Mouse (Mus musculus) lung, embryonic 14.5 days (tissue): ENCODE results near the gene Awat2. TPM values are rescaled to one million over a fixed set of nuclear protein-coding genes. Genes with fewer than 3 reads are reported as not detected.

Experiments used
- ATAC-seq: fragments of 200-750 bp; cut with Nextera tagmentation; 2 replicates; pipeline ENCODE4 v1.8.0; 2017; ENCODE audit warnings: mild to moderate bottlenecking, moderate TSS enrichment, moderate library complexity; ENCODE audit not compliant: insufficient read depth
- DNase-seq: peaks from one replicate; pipeline ENCODE4 v3.0.0-alpha.2; 2015
- H3K27ac ChIP-seq: fragments of 300-500 bp; sonication (generic); 2 replicates; pipeline ENCODE4 v1.5.1; 2014; ENCODE audit warnings: low read depth, mild to moderate bottlenecking, moderate library complexity
- H3K27me3 ChIP-seq: fragments of 300-500 bp; sonication (generic); 2 replicates; pipeline ENCODE4 v1.6.1; 2014; ENCODE audit warnings: low read length, control low read depth; ENCODE audit not compliant: insufficient read depth
- H3K36me3 ChIP-seq: fragments of 300-500 bp; sonication (generic); 2 replicates; pipeline ENCODE4 v1.6.1; 2014; ENCODE audit warnings: control low read depth; ENCODE audit not compliant: insufficient read depth
- H3K4me1 ChIP-seq: fragments of 300-500 bp; sonication (generic); 2 replicates; pipeline ENCODE4 v1.6.1; 2014; ENCODE audit warnings: antibody characterized with exemption, control low read depth; ENCODE audit not compliant: insufficient read depth
- H3K4me2 ChIP-seq: fragments of 300-500 bp; sonication (generic); 2 replicates; pipeline ENCODE4 v1.6.1; 2014; ENCODE audit warnings: mild to moderate bottlenecking
- H3K4me3 ChIP-seq: fragments of 300-500 bp; sonication (generic); 2 replicates; pipeline ENCODE4 v1.5.1; 2014; ENCODE audit warnings: low read depth, low read length
- H3K9ac ChIP-seq: fragments of 300-500 bp; sonication (generic); 2 replicates; pipeline ENCODE4 v1.6.1; 2014
- H3K9me3 ChIP-seq: fragments of 300-500 bp; sonication (generic); 2 replicates; pipeline ENCODE4 v1.6.1; 2016; ENCODE audit warnings: low read depth, low read length, control low read depth
- CTCF ChIP-seq: IDR thresholded peaks from 2 replicates; pipeline ENCODE4 v1.5.1; 2016; ENCODE audit warnings: antibody characterized with exemption, low read depth
- WGBS: fragments of 180-500 bp; shearing (Covaris S2); extraction: QIAGEN DNeasy Blood & Tissue Kit; methylation state at CpG from one replicate; pipeline ENCODE4 v1.1.7; 2014; 5-methylcytosine and 5-hydroxymethylcytosine counted together
- polyA plus RNA-seq: library from polyadenylated mRNA; unstranded; fragments of >200 nt; fragmentation: Nextera tagmentation; extraction: Ambion mirVana; gene quantifications from 2 replicates; pipeline ENCODE4 v1.2.1, GENCODE M21; 2014

Gene Awat2
- polyA plus RNA-seq, 1 experiment from 2014 or later, result 0.62 TPM

DNA sequence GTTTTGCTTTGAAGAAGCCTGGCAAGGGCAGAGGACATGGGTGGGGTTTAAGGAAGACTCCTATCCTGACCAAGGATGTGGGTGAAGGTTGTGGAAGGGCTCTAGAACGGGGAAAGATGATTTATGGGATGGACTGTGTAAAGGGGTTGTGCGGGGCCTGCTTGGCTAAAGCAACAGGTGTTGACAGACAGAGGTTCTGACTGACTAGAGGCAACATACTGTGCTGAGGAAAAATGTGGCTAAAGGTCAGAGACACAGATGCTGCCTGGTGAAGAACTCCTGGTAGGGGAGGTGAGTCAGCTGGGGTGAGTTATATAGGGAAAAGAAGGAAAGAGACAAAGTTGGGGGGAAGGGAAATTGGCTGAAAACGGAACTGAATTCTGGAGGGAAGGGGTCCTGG, 10.2 kb downstream of the Awat2 start:
- Histone ChIP-seq H3K4me1 (no peaks in the 10 kb centered on the region), H3K9ac (no peak overlapping the region), H3K36me3 (no peaks in the 10 kb centered on the region), H3K27ac (no peak overlapping the region), H3K9me3 (no peaks in the 10 kb centered on the region), H3K4me2 (no peak overlapping the region), H3K4me3 (no peak overlapping the region), H3K27me3 (no peaks in the 10 kb centered on the region)
- 32% methylated on average over 3 of the region's 3 CpGs for WGBS
- no peak for DNase-seq
- TF ChIP-seq CTCF, result no peak
- no peak for ATAC-seq

DNA sequence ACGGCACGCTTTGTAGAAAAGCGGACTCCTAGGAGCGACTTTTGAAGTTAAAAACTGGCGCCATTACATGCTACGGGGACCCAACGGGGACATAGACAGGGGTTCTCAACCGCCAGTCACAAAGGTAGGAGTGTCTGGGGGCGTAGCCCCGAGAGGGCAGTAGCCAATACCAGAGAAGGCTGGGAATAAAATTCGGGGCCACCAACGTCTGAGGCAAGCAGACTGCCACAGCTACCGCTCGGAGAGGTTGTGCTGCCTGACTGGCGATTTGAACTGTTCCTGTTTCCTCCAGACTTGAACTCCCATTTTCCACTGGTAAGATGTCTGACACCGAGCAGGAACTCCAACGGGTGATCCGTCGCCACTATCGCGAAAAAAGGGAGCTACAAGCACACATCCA, 13.8 kb downstream of the Awat2 start, which contains the start of gene Otud6a:
TSS of gene Otud6a (plus strand) at position 321 of the 400 bp plus-strand sequence.
- TF ChIP-seq CTCF, result no peak
- WGBS, result 90% methylated on average over 21 of the region's 21 CpGs
- DNase-seq, result no peak
- H3K27ac ChIP-seq, result no peak within 1 kb of the TSS
- no peak within 1 kb of the TSS for H3K9ac ChIP-seq
- no peaks in the 10 kb centered on the region for H3K9me3 ChIP-seq
- no peak for ATAC-seq
- no peaks in the 10 kb centered on the region for H3K4me1 ChIP-seq
- no peak within 1 kb of the TSS for H3K4me2 ChIP-seq
- H3K4me3 ChIP-seq, result no peak within 1 kb of the TSS
- no peaks in the 10 kb centered on the region for H3K36me3 ChIP-seq
- no peaks in the 10 kb centered on the region for H3K27me3 ChIP-seq

DNA sequence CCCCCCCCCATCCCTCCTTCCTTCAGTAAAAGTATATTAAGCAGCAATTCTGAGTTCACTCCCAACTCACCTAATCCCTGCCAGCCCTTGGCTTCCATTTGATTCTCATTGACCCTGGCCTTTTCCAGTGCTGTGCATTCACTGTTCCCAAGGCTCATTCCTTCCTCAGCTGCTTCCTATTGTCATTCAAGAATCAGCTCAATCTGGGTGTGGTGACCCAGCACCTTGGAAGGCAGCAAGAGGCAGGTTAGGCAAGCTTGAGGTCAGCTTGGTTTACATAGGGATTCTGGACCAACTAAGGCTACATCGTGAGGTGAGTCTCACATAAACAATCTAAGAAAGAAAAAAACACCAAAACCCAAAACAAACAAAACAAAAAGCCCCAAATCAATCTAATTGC, 33.3 kb downstream of the Awat2 start:
- Histone ChIP-seq H3K36me3 (no peaks in the 10 kb centered on the region), H3K9me3 (no peaks in the 10 kb centered on the region), H3K4me1 (no peaks in the 10 kb centered on the region), H3K9ac (no peak overlapping the region), H3K27ac (no peak overlapping the region), H3K4me3 (no peak overlapping the region), H3K4me2 (no peak overlapping the region), H3K27me3 (no peaks in the 10 kb centered on the region)
- no peak for ATAC-seq
- WGBS, result 18% methylated on average over 1 of the region's 1 CpGs
- TF ChIP-seq CTCF, result no peak
- DNase-seq, result no peak

DNA sequence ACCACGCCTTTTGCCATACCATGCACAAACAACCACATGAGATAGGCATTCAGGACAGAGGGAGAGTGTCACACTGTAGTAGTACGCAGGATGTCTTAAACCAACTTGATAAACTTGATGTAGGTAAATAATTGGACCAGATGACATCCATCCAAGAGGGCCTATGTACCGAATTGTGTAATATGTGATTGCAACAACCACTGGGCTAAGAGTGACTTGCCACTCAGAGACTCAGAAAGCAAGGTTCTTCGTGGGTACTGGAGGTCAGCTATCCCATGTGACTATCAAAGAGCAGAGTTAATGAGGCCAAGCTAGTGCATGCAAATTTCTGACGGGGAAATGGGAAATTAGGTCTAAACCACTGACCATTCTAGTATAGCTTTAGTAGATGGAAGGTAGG, 40.9 kb downstream of the Awat2 start:
- WGBS, result 79% methylated on average over 5 of the region's 5 CpGs
- TF ChIP-seq CTCF, result no peak
- Histone ChIP-seq H3K27ac (no peak overlapping the region), H3K9ac (no peak overlapping the region), H3K4me3 (no peak overlapping the region), H3K4me1 (no peaks in the 10 kb centered on the region), H3K9me3 (no peaks in the 10 kb centered on the region), H3K4me2 (no peak overlapping the region), H3K27me3 (no peaks in the 10 kb centered on the region), H3K36me3 (no peaks in the 10 kb centered on the region)
- ATAC-seq, result no peak
- no peak for DNase-seq

DNA sequence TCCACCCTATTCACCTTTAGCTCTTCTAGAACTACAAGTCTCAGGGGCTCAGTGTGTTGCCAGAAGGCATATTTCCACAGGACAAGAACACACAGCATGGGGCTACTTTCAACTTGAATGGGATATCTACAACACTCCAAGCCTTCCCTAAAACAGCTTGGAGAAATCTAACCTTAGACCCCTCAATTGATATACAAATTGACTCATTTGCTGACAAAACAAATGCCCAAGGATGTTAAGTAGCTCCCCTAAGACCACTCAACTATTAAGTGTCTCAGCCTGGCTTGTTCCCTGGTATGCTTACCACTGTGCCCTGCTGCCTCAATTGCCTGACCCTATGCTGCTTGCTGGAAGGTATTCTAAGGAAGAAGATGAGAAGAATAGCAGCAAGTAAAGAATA, 41.6 kb downstream of the Awat2 start:
- no peaks in the 10 kb centered on the region for H3K9me3 ChIP-seq
- no peaks in the 10 kb centered on the region for H3K36me3 ChIP-seq
- TF ChIP-seq CTCF, result no peak
- DNase-seq, result no peak
- H3K4me1 ChIP-seq, result no peaks in the 10 kb centered on the region
- no peak overlapping the region for H3K9ac ChIP-seq
- no peak overlapping the region for H3K4me2 ChIP-seq
- no peak for ATAC-seq
- no peak overlapping the region for H3K4me3 ChIP-seq
- H3K27me3 ChIP-seq, result no peaks in the 10 kb centered on the region
- no peak overlapping the region for H3K27ac ChIP-seq

DNA sequence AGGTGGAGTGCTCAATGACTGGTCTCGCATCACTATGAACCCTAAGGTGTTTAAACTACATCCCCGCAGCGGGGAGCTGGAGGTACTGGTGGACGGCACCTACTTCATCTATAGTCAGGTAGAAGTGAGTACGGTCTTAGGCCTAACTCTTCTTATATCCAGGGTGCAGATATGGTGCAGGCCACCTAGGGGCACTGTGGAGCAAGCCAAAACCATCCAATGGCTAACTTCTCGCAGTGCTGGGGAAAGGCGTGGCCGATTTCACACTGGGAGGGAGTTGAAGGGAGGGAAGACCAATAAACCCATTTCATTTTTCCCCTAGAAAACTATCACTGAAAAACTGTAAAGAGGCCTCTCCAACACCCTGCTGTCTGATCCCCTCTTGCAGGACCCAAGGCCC, 47.5 kb downstream of the Awat2 start:
- H3K27ac ChIP-seq, result no peak overlapping the region
- H3K9ac ChIP-seq, result no peak overlapping the region
- ATAC-seq, result no peak
- TF ChIP-seq CTCF, result peak; percentile 46
- H3K4me3 ChIP-seq, result no peak overlapping the region
- WGBS, result 78% methylated on average over 8 of the region's 8 CpGs
- no peak overlapping the region for H3K4me2 ChIP-seq
- no peaks in the 10 kb centered on the region for H3K27me3 ChIP-seq
- peak; percentile 5 for DNase-seq
- H3K36me3 ChIP-seq, result no peaks in the 10 kb centered on the region
- no peaks in the 10 kb centered on the region for H3K4me1 ChIP-seq
- H3K9me3 ChIP-seq, result no peaks in the 10 kb centered on the region

DNA sequence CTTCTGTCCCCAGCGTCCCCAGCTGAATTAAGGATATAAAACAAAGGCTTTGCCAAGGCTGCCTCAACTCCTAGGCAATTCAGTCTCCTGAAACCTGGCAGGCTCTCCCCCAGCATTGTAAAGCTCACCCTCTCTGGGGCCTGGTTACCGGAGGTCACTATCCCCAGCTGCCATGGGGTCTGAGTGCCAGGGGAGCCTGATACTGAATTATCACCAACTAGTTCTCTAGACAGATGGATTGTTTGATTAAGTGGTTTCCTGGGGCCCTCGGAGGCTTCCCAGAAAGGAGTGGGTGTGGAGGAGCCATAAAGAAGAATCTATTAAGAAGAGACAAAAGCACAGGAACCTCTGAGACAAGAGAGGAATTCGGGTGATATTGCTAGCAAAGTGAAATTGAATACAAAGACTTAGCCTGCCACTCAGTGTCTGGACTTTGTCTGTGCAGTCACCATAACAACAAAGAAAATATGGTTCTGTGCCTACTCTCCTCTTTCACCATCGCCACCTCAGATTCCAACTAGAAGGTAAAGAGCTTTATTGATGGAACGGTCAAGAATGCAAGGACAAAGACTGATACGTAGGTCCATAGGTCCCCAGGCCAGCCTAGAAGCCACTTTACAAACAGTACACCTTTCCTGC, 48.2 kb downstream of the Awat2 start:
- Histone ChIP-seq H3K36me3 (no peaks in the 10 kb centered on the region), H3K27ac (no peak overlapping the region), H3K9ac (no peak overlapping the region), H3K4me3 (no peak overlapping the region), H3K9me3 (no peaks in the 10 kb centered on the region), H3K4me2 (no peak overlapping the region), H3K4me1 (no peaks in the 10 kb centered on the region), H3K27me3 (no peaks in the 10 kb centered on the region)
- WGBS, result 74% methylated on average over 7 of the region's 7 CpGs
- ATAC-seq (no peak), DNase-seq (peak; percentile 1)
- no peak for TF ChIP-seq CTCF

DNA sequence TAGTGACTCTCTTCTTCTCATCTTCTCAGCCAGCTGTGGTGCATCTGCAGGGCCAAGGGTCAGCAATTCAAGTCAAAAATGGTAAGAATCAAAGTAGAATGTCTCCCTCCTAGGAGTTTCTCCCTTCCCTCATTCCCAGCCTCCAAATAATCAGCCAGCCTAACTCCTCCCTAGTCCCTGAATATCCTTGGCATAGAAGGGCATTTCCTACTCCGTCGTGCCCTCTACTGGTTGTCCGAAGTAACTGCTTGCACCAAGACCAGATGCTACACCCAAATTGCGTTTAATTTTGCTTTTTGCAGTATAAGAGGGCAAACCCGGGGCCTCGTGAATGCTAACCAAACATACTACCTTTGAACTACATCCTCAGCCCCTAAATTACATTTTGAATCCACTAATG, 50.2 kb downstream of the Awat2 start:
- no peaks in the 10 kb centered on the region for H3K36me3 ChIP-seq
- 25% methylated on average over 6 of the region's 6 CpGs for WGBS
- H3K4me3 ChIP-seq, result no peak overlapping the region
- DNase-seq (peak; percentile 70), ATAC-seq (no peak)
- H3K9ac ChIP-seq, result no peak overlapping the region
- no peak overlapping the region for H3K27ac ChIP-seq
- no peaks in the 10 kb centered on the region for H3K9me3 ChIP-seq
- H3K4me2 ChIP-seq, result no peak overlapping the region
- peak; percentile 76 for TF ChIP-seq CTCF
- H3K4me1 ChIP-seq, result no peaks in the 10 kb centered on the region
- H3K27me3 ChIP-seq, result no peaks in the 10 kb centered on the region
